Mouse (Mus musculus): ENCODE data around the gene Crtam.

Crtam gene

DNA sequence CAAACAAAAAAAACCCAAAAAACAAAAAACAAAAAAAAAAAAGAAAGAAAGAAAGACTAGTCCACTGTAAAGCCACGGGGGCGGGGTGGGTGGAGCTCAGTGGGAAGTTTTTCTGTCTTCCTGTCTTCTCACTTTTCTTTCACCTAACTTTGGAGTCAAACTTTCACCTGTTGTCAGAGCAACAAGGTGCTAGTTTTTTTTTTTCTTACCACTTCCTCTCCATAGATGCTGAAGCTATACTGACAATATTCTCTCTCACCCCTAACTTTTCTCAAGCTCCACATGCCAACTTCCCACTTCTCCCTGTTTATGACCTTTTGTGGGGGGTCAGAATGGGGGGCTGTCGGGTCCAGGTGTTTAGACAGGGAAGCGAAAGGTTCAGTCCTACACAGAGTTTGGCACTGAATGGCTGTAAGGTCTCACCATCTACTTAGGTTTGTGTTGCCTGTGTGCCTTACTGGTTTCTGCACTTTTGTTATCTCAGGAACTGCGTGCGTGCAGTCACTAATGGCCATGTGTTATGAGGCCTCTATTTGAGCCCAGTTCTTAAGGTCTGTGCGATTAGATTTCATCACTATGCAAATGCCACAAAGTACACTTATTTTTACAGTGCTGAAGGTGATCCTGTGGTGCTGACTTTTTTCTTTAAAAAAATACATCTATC, 7.2 kb downstream of the Crtam start:
- no peak for DNase-seq

DNA sequence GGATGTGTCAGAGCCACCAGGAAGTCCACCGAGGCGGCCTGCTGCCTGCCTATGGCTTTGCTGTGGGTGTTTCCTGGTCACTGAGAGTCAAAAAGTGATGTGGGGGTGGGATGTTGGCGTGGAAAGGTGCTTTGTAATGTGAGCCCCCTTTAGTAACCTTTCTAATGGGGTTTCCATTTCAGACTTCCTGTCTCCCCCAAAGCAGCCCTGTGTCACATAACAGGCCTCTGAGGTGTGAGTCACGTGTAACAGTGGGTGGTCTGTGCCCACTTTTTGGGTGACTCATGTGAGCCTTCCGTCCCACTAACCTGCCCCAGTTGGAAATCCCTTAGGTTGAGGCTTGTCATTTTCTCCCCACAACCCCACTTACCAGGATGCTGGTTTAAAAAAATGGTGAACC, 10.4 kb downstream of the Crtam start:
- DNase-seq: no peak

- DNase-seq: no peak
Measured at GRCm38 (mm10) chr9:40991511-40991910, 12.9 kb downstream of the Crtam start.

DNA sequence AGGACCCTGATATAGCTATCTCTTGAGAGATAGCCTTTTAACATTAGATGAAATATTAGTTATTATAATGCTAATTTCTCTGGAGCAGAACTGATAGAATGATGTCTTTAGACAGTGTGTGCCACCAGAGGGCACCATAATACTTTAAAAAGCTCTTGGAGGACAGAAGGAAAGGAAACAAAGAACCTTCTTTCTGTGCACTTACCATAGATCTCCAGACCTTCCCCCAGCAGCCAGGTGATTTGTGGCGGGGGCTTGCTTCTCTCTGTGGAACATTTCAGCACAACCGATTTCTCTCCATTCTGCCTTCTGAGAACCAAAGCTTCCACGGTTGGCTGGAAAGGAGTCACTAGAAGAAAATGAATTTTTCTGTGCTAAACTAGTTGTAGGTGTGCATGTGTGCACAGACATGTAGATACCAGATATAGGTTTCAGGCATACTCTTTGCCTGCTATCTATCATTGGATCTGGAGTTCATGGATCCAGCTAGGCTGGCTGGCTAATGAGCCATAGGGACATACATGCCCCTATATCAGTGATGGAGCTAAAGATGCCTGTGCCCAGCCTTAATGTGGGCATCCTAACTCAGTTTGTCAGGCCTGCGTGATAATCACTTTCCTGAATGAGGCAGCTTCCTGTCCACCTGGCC, 14.4 kb downstream of the Crtam start:
- peak; percentile 74 for DNase-seq

- no peak for DNase-seq
Measured at GRCm38 (mm10) chr9:40984313-40984712, 20.1 kb downstream of the Crtam start.

- DNase-seq: no peak
Measured at GRCm38 (mm10) chr9:40983758-40984157, 20.7 kb downstream of the Crtam start.

DNA sequence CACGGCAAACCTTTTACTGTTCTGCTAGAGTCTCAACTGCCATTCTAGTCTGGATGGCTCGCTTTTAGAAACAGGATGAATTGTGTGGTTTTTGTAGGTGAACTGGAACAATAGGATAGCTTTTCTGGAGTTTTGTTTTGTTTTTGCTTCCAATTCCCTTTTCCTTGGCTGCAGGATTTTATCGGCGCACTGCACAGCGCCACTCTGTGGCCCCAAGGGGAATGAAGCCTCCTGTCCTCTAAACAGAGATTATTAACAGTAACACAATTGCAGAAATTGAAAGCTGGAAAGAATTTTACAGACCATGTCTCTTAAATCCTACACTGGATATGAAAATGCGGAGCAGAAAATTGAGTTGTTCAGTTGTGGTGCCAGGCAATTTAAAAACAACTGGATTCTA, 21.9 kb downstream of the Crtam start:
- DNase-seq: peak; percentile 17

- no peak for DNase-seq
Measured at GRCm38 (mm10) chr9:40974042-40974801, 30.2 kb downstream of the Crtam start.

GRCm38 (mm10) chr9:40964418-40964714, 40.1 kb downstream of the Crtam start:
- DNase-seq: no peak

DNA sequence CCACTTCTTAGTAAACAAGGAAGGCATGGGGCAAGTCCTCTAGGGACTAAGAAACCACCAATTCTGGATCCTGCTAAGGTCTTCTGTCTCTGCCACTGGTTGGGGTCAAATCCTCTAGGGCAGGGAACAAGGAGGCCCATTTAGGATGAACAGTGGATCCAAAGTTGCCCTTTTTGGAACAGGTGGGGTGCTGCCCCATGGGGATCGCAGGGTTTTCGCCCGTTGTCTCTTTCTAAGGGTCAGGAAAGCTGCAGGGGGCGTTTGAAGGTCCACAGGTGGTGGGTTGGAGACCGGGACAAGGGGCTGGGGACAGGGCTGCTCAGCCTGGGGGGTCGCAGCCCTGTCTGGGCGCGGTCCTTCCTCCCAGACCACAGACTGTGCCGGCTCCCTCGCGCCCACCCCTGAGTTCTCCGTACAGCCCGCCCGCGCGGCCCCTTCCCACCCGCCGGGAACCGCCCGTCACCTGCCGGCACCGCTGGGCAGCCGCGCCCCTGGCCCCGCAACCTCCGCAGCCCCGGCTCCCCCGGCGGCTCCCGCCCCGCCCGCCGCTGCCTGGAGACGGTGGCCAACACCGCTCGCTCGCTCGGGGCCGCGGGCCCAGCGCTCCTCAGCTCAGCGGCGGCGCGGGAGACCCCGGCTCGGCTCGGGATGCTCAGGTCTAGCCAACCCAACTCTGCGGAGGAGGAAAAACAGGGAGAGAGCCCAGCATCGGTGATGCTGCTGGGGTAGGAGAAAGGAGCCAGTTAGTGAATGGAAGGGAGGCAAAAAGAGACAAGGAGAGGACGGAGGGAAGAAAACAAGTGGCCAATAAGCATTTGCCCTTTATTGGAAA, 40.6 kb downstream of the Crtam start, which contains the start of gene Jhy:
Gene Jhy, minus strand, starts transcription at position 533 of the 832 bp plus-strand sequence.
- DNase-seq: no peak

GRCm38 (mm10) chr9:40961401-40961800, 43.0 kb downstream of the Crtam start:
- no peak for DNase-seq

DNA sequence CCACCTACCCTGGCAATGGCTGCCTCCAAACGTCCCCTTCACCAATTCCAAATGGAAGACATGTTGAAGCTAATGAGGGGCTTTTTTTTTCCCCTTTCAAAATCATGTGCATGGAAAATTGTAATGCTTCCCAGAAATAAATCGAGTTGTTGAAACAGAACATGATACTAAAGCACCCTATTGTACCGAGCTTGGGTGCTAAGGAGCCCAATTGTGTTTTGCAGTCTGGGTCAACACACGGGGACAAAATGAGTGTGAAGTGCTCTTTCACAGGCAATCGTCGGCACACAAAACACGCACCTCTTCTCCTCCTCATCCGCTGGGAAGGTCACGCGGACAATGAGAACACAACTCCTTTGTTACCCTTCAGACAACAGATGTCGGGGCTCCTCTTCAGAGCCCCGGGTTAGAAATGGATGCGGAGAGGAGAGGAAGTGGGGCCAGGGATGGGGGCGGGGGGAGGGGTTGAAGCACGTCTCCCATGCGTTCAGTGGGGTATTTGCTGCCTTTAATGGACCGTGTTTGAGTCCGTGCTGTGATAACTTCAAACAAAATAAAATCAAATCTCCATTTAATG, 55.3 kb downstream of the Crtam start:
- DNase-seq: no peak

DNA sequence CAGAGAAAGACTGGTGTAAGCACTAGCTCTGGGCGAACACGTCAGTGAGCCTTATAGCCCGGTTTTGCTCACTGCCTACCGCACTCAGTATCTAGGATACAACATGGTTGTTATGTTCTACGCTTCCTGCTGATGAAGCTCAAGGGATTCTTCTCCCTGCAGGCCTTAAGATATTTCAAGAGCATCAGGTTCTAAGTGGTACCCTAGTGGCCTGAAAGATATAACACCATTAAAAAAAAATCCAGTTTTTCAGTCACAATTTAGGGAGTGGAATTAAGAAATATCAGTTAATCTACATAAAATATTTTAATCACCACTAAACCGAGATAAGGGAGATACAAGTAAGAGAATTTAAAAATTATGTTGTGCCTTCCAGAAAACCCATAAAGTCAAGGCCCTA, 56.0 kb downstream of the Crtam start:
- DNase-seq: no peak

- no peak for DNase-seq
Measured at GRCm38 (mm10) chr9:40947131-40947530, 57.3 kb downstream of the Crtam start.

GRCm38 (mm10) chr9:40937425-40937824, 67.0 kb downstream of the Crtam start:
- DNase-seq: no peak

GRCm38 (mm10) chr9:40933323-40933722, 71.1 kb downstream of the Crtam start:
- DNase-seq: no peak

DNA sequence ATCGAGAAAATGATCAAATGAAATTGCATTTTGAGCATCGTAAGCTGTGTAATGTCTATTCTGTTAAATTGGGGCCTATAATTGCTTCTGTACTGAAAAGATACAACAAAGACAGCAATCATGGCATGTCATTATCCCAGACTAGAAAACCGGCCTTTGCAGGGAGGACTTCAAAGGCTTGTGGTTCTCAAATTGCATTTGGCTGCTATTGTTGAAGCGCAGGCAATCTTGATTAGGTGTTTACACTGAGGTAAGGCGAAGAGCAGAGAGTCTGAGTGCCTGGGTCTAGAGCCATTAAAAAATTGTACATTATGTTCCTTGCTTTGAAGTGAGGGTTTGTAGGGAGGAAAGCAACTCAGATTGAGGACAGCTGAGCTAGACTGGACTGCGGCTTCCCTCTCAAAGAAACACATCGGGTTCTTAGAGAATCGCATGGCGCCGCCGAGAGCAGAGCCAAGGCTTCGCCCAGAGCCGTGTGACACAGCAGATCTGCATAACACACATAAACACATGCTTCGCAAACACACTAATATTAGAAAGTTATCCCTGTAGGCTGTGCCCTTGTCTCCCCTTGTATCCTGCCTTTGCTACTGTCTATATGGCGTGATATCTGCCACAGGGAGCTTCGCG, 77.0 kb downstream of the Crtam start:
- no peak for DNase-seq

Measured in lung, postnatal 10 days (tissue).